Mouse (Mus musculus): ENCODE results near the gene Sarnp.

DNA sequence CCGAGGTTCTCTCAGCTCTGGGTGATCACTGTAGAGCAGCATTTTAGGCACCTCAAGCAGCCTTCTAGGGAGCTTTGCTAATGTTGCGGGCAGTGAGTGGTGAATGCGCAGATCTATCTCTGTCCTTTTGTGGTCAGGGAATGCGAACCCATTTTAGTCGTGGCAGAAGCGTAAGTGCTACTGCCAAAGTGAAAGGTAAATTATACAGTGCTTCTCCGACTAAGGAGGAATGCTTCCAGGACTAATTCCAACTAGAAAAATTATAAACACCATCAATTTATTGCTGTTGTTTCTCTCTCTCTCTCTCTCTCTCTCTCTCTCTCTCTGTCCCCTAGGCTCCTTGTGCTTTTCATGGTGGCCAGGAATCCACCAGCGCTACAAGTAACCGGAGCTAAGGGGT, 106.8 kb downstream of the Sarnp start, which contains the start of gene Bloc1s1:
- no peak for TF ChIP-seq EP300 (IDR thresholded peaks at IDR 0.05; ENCODE audit: low read depth)
- no peak for TF ChIP-seq CTCF (IDR thresholded peaks at IDR 0.05; ENCODE audit: low read depth)
